Mouse (Mus musculus) kidney, embryonic 15.5 days (tissue): ENCODE measurements around the gene Gm11214. TPM values are rescaled to one million over a fixed set of nuclear protein-coding genes. Genes with fewer than 3 reads are reported as not detected.

Experiments
- ATAC-seq: fragments of 200-750 bp; cut with Nextera tagmentation; replicated peaks from 2 replicates; pipeline ENCODE4 v1.8.0; 2017; ENCODE audit warnings: moderate TSS enrichment; ENCODE audit not compliant: low FRiP score
- H3K27ac ChIP-seq: fragments of 300-500 bp; sonication (generic); 2 replicates; pipeline ENCODE4 v1.5.1; 2015; ENCODE audit warnings: mild to moderate bottlenecking, inconsistent platforms
- H3K27me3 ChIP-seq: fragments of 300-500 bp; sonication (generic); 2 replicates; pipeline ENCODE4 v1.6.1; 2015; ENCODE audit warnings: inconsistent platforms
- H3K36me3 ChIP-seq: fragments of 300-500 bp; sonication (generic); 2 replicates; pipeline ENCODE4 v1.6.1; 2015; ENCODE audit warnings: inconsistent platforms
- H3K4me1 ChIP-seq: fragments of 300-500 bp; sonication (generic); 2 replicates; pipeline ENCODE4 v1.6.1; 2015; ENCODE audit warnings: inconsistent platforms
- H3K4me2 ChIP-seq: fragments of 300-500 bp; sonication (generic); 2 replicates; pipeline ENCODE4 v1.6.1; 2015; ENCODE audit warnings: moderate library complexity, mild to moderate bottlenecking, inconsistent platforms
- H3K4me3 ChIP-seq: fragments of 300-500 bp; sonication (generic); replicated peaks from 2 replicates; pipeline ENCODE4 v1.5.1; 2015; ENCODE audit warnings: mild to moderate bottlenecking, inconsistent platforms
- H3K9ac ChIP-seq: fragments of 300-500 bp; sonication (generic); 2 replicates; pipeline ENCODE4 v1.6.1; 2015; ENCODE audit warnings: mild to moderate bottlenecking, inconsistent platforms
- H3K9me3 ChIP-seq: fragments of 300-500 bp; sonication (generic); replicated peaks from 2 replicates; pipeline ENCODE4 v1.6.1; 2016; ENCODE audit warnings: inconsistent platforms
- WGBS: fragments of 180-500 bp; shearing (Covaris S2); methylation state at CpG from one replicate; pipeline ENCODE4 v1.1.7; 2015; ENCODE audit warnings: mixed read lengths; 5-methylcytosine and 5-hydroxymethylcytosine counted together
- polyA plus RNA-seq: library from polyadenylated mRNA; unstranded; fragments of >200 nt; fragmentation: Nextera tagmentation; extraction: Ambion mirVana; gene quantifications from 2 replicates; pipeline ENCODE4 v1.2.1, GENCODE M21; 2015

Gene Gm11214
- polyA plus RNA-seq, 1 experiment from 2014 or later: not detected

GRCm38 (mm10) chr4:63685253-63685525 is 22.0 kb upstream of the Gm11214 start:
- Histone ChIP-seq H3K4me2 (no peak overlapping the region), H3K4me1 (peaks cover 17% of the 10 kb centered on the region), H3K4me3 (no peak overlapping the region), H3K9me3 (no peaks in the 10 kb centered on the region), H3K36me3 (no peaks in the 10 kb centered on the region), H3K27ac (no peak overlapping the region), H3K27me3 (no peaks in the 10 kb centered on the region), H3K9ac (no peak overlapping the region)
- 33% methylated on average over 4 of the region's 4 CpGs for WGBS
- ATAC-seq: no peak

- Histone ChIP-seq H3K36me3 (no peaks in the 10 kb centered on the region), H3K4me3 (no peak overlapping the region), H3K4me2 (no peak overlapping the region), H3K27me3 (no peaks in the 10 kb centered on the region), H3K27ac (no peak overlapping the region), H3K9me3 (no peaks in the 10 kb centered on the region), H3K9ac (no peak overlapping the region), H3K4me1 (peaks cover 17% of the 10 kb centered on the region)
- ATAC-seq: no peak
- WGBS: 74% methylated on average over 10 of the region's 10 CpGs
Observed at GRCm38 (mm10) chr4:63684412-63685252, 21.5 kb upstream of the Gm11214 start.

GRCm38 (mm10) chr4:63683716-63684115 is 20.5 kb upstream of the Gm11214 start:
- 94% methylated on average over 6 of the region's 6 CpGs for whole genome bisulfite sequencing
- H3K27me3 ChIP-seq: no peaks in the 10 kb centered on the region
- H3K4me2 ChIP-seq: no peak overlapping the region
- peaks cover 17% of the 10 kb centered on the region for H3K4me1 ChIP-seq
- no peaks in the 10 kb centered on the region for H3K9me3 ChIP-seq
- H3K36me3 ChIP-seq: no peaks in the 10 kb centered on the region
- no peak overlapping the region for H3K4me3 ChIP-seq
- ATAC-seq: no peak
- H3K27ac ChIP-seq: no peak overlapping the region
- no peak overlapping the region for H3K9ac ChIP-seq

GRCm38 (mm10) chr4:63683056-63683455 is 19.9 kb upstream of the Gm11214 start:
- 65% methylated on average over 11 of the region's 11 CpGs for WGBS
- no peak overlapping the region for H3K27ac ChIP-seq
- H3K27me3 ChIP-seq: no peaks in the 10 kb centered on the region
- H3K36me3 ChIP-seq: no peaks in the 10 kb centered on the region
- H3K9me3 ChIP-seq: no peaks in the 10 kb centered on the region
- no peak overlapping the region for H3K4me2 ChIP-seq
- peaks cover 17% of the 10 kb centered on the region for H3K4me1 ChIP-seq
- ATAC-seq: no peak
- H3K9ac ChIP-seq: no peak overlapping the region
- H3K4me3 ChIP-seq: no peak overlapping the region

- H3K36me3 ChIP-seq: no peaks in the 10 kb centered on the region
- WGBS: 54% methylated on average over 2 of the region's 2 CpGs
- no peak for ATAC-seq
- H3K27ac ChIP-seq: no peak overlapping the region
- no peaks in the 10 kb centered on the region for H3K27me3 ChIP-seq
- H3K9ac ChIP-seq: no peak overlapping the region
- H3K4me3 ChIP-seq: no peak overlapping the region
- H3K9me3 ChIP-seq: no peaks in the 10 kb centered on the region
- H3K4me2 ChIP-seq: no peak overlapping the region
- peaks cover 12% of the 10 kb centered on the region for H3K4me1 ChIP-seq
Observed at GRCm38 (mm10) chr4:63682441-63682840, 19.3 kb upstream of the Gm11214 start.

GRCm38 (mm10) chr4:63681557-63681956 is 18.4 kb upstream of the Gm11214 start:
- peaks cover 9% of the 10 kb centered on the region; the same call in 1 of the 2 replicates for H3K4me1 ChIP-seq
- no peak overlapping the region for H3K4me2 ChIP-seq
- H3K4me3 ChIP-seq: no peak overlapping the region
- ATAC-seq: no peak
- no peaks in the 10 kb centered on the region for H3K27me3 ChIP-seq
- H3K9me3 ChIP-seq: no peaks in the 10 kb centered on the region
- no peaks in the 10 kb centered on the region for H3K36me3 ChIP-seq
- no peak overlapping the region for H3K27ac ChIP-seq
- H3K9ac ChIP-seq: no peak overlapping the region
- 88% methylated on average over 3 of the region's 3 CpGs for WGBS

- Histone ChIP-seq H3K9ac (no peak overlapping the region), H3K4me3 (no peak overlapping the region), H3K36me3 (no peaks in the 10 kb centered on the region), H3K9me3 (no peaks in the 10 kb centered on the region), H3K27me3 (no peaks in the 10 kb centered on the region), H3K27ac (no peak overlapping the region), H3K4me1 (no peaks in the 10 kb centered on the region), H3K4me2 (no peak overlapping the region)
- WGBS: 46% methylated on average over 2 of the region's 2 CpGs
- ATAC-seq: no peak
Observed at GRCm38 (mm10) chr4:63675128-63675527, 11.9 kb upstream of the Gm11214 start.

- Histone ChIP-seq H3K4me1 (no peaks in the 10 kb centered on the region), H3K9ac (no peak overlapping the region), H3K27ac (no peak overlapping the region), H3K36me3 (no peaks in the 10 kb centered on the region), H3K4me3 (no peak overlapping the region), H3K4me2 (no peak overlapping the region), H3K9me3 (no peaks in the 10 kb centered on the region), H3K27me3 (no peaks in the 10 kb centered on the region)
- WGBS: 70% methylated on average over 4 of the region's 4 CpGs
- no peak for ATAC-seq
Observed at GRCm38 (mm10) chr4:63668255-63668654, 5.1 kb upstream of the Gm11214 start.

- Histone ChIP-seq H3K27me3 (no peaks in the 10 kb centered on the region), H3K4me2 (no peak overlapping the region), H3K9ac (no peak overlapping the region), H3K4me1 (no peaks in the 10 kb centered on the region), H3K27ac (no peak overlapping the region), H3K9me3 (no peaks in the 10 kb centered on the region), H3K36me3 (no peaks in the 10 kb centered on the region), H3K4me3 (no peak overlapping the region)
- 82% methylated on average over 7 of the region's 7 CpGs for WGBS
- ATAC-seq: no peak
Observed at GRCm38 (mm10) chr4:63665738-63666137, 2.6 kb upstream of the Gm11214 start.

GRCm38 (mm10) chr4:63661857-63662256 is 1.3 kb downstream of the Gm11214 start:
- Histone ChIP-seq H3K4me3 (no peak overlapping the region), H3K4me1 (no peaks in the 10 kb centered on the region), H3K9me3 (no peaks in the 10 kb centered on the region), H3K4me2 (no peak overlapping the region), H3K36me3 (no peaks in the 10 kb centered on the region), H3K27me3 (no peaks in the 10 kb centered on the region), H3K27ac (no peak overlapping the region), H3K9ac (no peak overlapping the region)
- ATAC-seq: no peak
- WGBS: 83% methylated on average over 1 of the region's 1 CpGs

GRCm38 (mm10) chr4:63661426-63661825 is 1.8 kb downstream of the Gm11214 start:
- H3K4me1 ChIP-seq: no peaks in the 10 kb centered on the region
- no peak for ATAC-seq
- 84% methylated on average over 1 of the region's 1 CpGs for WGBS
- H3K4me2 ChIP-seq: no peak overlapping the region
- no peaks in the 10 kb centered on the region for H3K27me3 ChIP-seq
- H3K36me3 ChIP-seq: no peaks in the 10 kb centered on the region
- H3K9me3 ChIP-seq: no peaks in the 10 kb centered on the region
- no peak overlapping the region for H3K4me3 ChIP-seq
- no peak overlapping the region for H3K9ac ChIP-seq
- H3K27ac ChIP-seq: no peak overlapping the region

GRCm38 (mm10) chr4:63659775-63660174 is 3.4 kb downstream of the Gm11214 start:
- Histone ChIP-seq H3K4me1 (no peaks in the 10 kb centered on the region), H3K9me3 (no peaks in the 10 kb centered on the region), H3K4me2 (no peak overlapping the region), H3K27me3 (no peaks in the 10 kb centered on the region), H3K36me3 (no peaks in the 10 kb centered on the region), H3K4me3 (no peak overlapping the region), H3K27ac (no peak overlapping the region), H3K9ac (no peak overlapping the region)
- no peak for ATAC-seq
- 96% methylated on average over 1 of the region's 1 CpGs for WGBS

GRCm38 (mm10) chr4:63659086-63659485 is 4.1 kb downstream of the Gm11214 start:
- Histone ChIP-seq H3K9me3 (no peaks in the 10 kb centered on the region), H3K36me3 (no peaks in the 10 kb centered on the region), H3K27ac (no peak overlapping the region), H3K4me2 (no peak overlapping the region), H3K9ac (no peak overlapping the region), H3K4me3 (no peak overlapping the region), H3K27me3 (no peaks in the 10 kb centered on the region), H3K4me1 (no peaks in the 10 kb centered on the region)
- 38% methylated on average over 4 of the region's 4 CpGs for WGBS
- ATAC-seq: no peak
